In genomic region chr10:27698305-27698704, GRCm38 (mm10) we compare ENCODE assay signal across 23 mouse cellular contexts.
DNase-seq lines count a peak whose midpoint lies in the region; ATAC-seq and TF ChIP-seq lines count a peak whose summit lies in the region.
"Had no signal": no experiment of that assay in that cellular context is flagged by ENCODE, and none has a peak within 500 bp of the region (broad histone marks: within the 10 kb centered on the region; RNA-seq: fewer than 3 reads in every experiment).

No protein-coding gene starts in this region.

- ATAC-seq in forebrain, embryonic 13.5 days: peak; percentile 63; the same call in 1 of the 2 replicates
- ATAC-seq in forebrain, postnatal 0 days: no peak
- peak; percentile 70 for ATAC-seq in midbrain, embryonic 11.5 days (ENCODE audit: low FRiP score)
- no peak for ATAC-seq in midbrain, postnatal 0 days (ENCODE audit: low FRiP score)
- ATAC-seq: hindbrain, postnatal 0 days; Patski had no signal

- no peaks in the 10 kb centered on the region for H3K9me3 ChIP-seq in forebrain, embryonic 13.5 days (replicated peaks)
- no peaks in the 10 kb centered on the region for H3K9me3 ChIP-seq in forebrain, postnatal 0 days (ENCODE audit: low read length)
- H3K9me3 ChIP-seq in midbrain, embryonic 11.5 days (ENCODE audit: control insufficient read depth, low read length): no peaks in the 10 kb centered on the region
- H3K9me3 ChIP-seq in midbrain, postnatal 0 days (ENCODE audit: low read length): no peaks in the 10 kb centered on the region
- H3K9me3 ChIP-seq: embryonic facial prominence, embryonic 15.5 days; forebrain, embryonic 10.5 days; heart, embryonic 15.5 days had no signal

- H3K4me2 ChIP-seq in forebrain, embryonic 13.5 days: no peak overlapping the region
- H3K4me2 ChIP-seq in forebrain, postnatal 0 days (ENCODE audit: low read depth): no peak overlapping the region
- no peak overlapping the region for H3K4me2 ChIP-seq in midbrain, embryonic 11.5 days
- H3K4me2 ChIP-seq in midbrain, postnatal 0 days (ENCODE audit: low read depth, low read length, poor library complexity, severe bottlenecking): no peak overlapping the region
- H3K4me2 ChIP-seq: embryonic facial prominence, embryonic 15.5 days; heart, embryonic 11.5 days; heart, embryonic 15.5 days had no signal

- no peaks in the 10 kb centered on the region for H3K36me3 ChIP-seq in forebrain, embryonic 13.5 days (ENCODE audit: poor library complexity, severe bottlenecking)
- H3K36me3 ChIP-seq in forebrain, postnatal 0 days (ENCODE audit: insufficient read depth): no peaks in the 10 kb centered on the region
- no peaks in the 10 kb centered on the region for H3K36me3 ChIP-seq in midbrain, embryonic 11.5 days (ENCODE audit: control insufficient read depth, insufficient read depth, low read length)
- no peaks in the 10 kb centered on the region for H3K36me3 ChIP-seq in midbrain, postnatal 0 days (ENCODE audit: insufficient read depth, low read length)
- no peaks in the 10 kb centered on the region for H3K36me3 ChIP-seq in testis, adult 2 months (ENCODE audit: control insufficient read depth, insufficient read depth, low read length)
- H3K36me3 ChIP-seq: embryonic facial prominence, embryonic 15.5 days; forebrain, embryonic 10.5 days; heart, embryonic 15.5 days had no signal

- no peak for TF ChIP-seq CTCF in forebrain, postnatal 0 days (IDR thresholded peaks at IDR 0.05; ENCODE audit: low read depth)
- no peak for TF ChIP-seq CTCF in midbrain, postnatal 0 days (IDR thresholded peaks at IDR 0.05)
- no peak for TF ChIP-seq CTCF in testis, adult 2 months (IDR thresholded peaks at IDR 0.05; ENCODE audit: control insufficient read depth, insufficient read depth, insufficient replicate concordance, low read depth, low read length)

- H3K27ac ChIP-seq in forebrain, embryonic 13.5 days: no peak overlapping the region
- H3K27ac ChIP-seq in forebrain, postnatal 0 days (ENCODE audit: low read depth, low read length): no peak overlapping the region
- no peak overlapping the region for H3K27ac ChIP-seq in midbrain, embryonic 11.5 days (ENCODE audit: low read depth, low read length)
- H3K27ac ChIP-seq in midbrain, postnatal 0 days (ENCODE audit: low read depth, low read length): no peak overlapping the region
- H3K27ac ChIP-seq in testis, adult 2 months (ENCODE audit: control insufficient read depth, insufficient read depth, low read depth, low read length): no peak overlapping the region
- H3K27ac ChIP-seq: embryonic facial prominence, embryonic 15.5 days; forebrain, embryonic 10.5 days; heart, embryonic 15.5 days; hindbrain, postnatal 0 days had no signal

- H3K27me3 ChIP-seq in forebrain, embryonic 13.5 days: no peaks in the 10 kb centered on the region
- H3K27me3 ChIP-seq in forebrain, postnatal 0 days (ENCODE audit: insufficient read depth, low read length): no peaks in the 10 kb centered on the region
- no peaks in the 10 kb centered on the region for H3K27me3 ChIP-seq in midbrain, embryonic 11.5 days (ENCODE audit: control insufficient read depth, insufficient read depth, low read length)
- no peaks in the 10 kb centered on the region for H3K27me3 ChIP-seq in midbrain, postnatal 0 days (ENCODE audit: insufficient read depth, low read length)
- H3K27me3 ChIP-seq in testis, adult 2 months (ENCODE audit: control insufficient read depth, insufficient read depth, low read length): no peaks in the 10 kb centered on the region
- H3K27me3 ChIP-seq: CH12.LX; embryonic facial prominence, embryonic 15.5 days; heart, embryonic 15.5 days; Patski had no signal

- no peaks in the 10 kb centered on the region for H3K4me1 ChIP-seq in forebrain, embryonic 13.5 days
- no peaks in the 10 kb centered on the region for H3K4me1 ChIP-seq in forebrain, postnatal 0 days (ENCODE audit: insufficient read depth)
- no peaks in the 10 kb centered on the region for H3K4me1 ChIP-seq in midbrain, embryonic 11.5 days (ENCODE audit: control insufficient read depth, insufficient read depth, low read length)
- H3K4me1 ChIP-seq in midbrain, postnatal 0 days (ENCODE audit: insufficient read depth, low read length): no peaks in the 10 kb centered on the region
- H3K4me1 ChIP-seq in testis, adult 2 months (ENCODE audit: control insufficient read depth, insufficient read depth, low read length): no peaks in the 10 kb centered on the region
- H3K4me1 ChIP-seq: embryonic facial prominence, embryonic 15.5 days; heart, embryonic 15.5 days had no signal

- WGBS in forebrain, embryonic 13.5 days: 8% methylated on average over 6 of the region's 6 CpGs
- WGBS in forebrain, postnatal 0 days: 13% methylated on average over 6 of the region's 6 CpGs
- WGBS in midbrain, embryonic 11.5 days: 41% methylated on average over 6 of the region's 6 CpGs
- 24% methylated on average over 6 of the region's 6 CpGs for WGBS in midbrain, postnatal 0 days

- H3K4me3 ChIP-seq in forebrain, embryonic 13.5 days: no peak overlapping the region
- H3K4me3 ChIP-seq in forebrain, postnatal 0 days (ENCODE audit: low read depth, low read length): no peak overlapping the region
- H3K4me3 ChIP-seq in midbrain, embryonic 11.5 days (ENCODE audit: low read depth, low read length): no peak overlapping the region
- H3K4me3 ChIP-seq in midbrain, postnatal 0 days (ENCODE audit: low read depth, low read length): no peak overlapping the region
- H3K4me3 ChIP-seq in testis, adult 2 months (ENCODE audit: control insufficient read depth, low read depth, low read length): peak overlapping the region; percentile 73
- H3K4me3 ChIP-seq: embryonic facial prominence, embryonic 15.5 days; erythroblast, embryonic 14.5 days; forebrain, embryonic 10.5 days; heart, embryonic 15.5 days had no signal

- TF ChIP-seq POLR2A in testis, adult 2 months (IDR thresholded peaks at IDR 0.05; ENCODE audit: control insufficient read depth, low read depth, low read length): no peak

- H3K9ac ChIP-seq in forebrain, embryonic 13.5 days: no peak overlapping the region
- no peak overlapping the region for H3K9ac ChIP-seq in forebrain, postnatal 0 days
- H3K9ac ChIP-seq in midbrain, embryonic 11.5 days (ENCODE audit: low read length): no peak overlapping the region
- no peak overlapping the region for H3K9ac ChIP-seq in midbrain, postnatal 0 days (replicated peaks; ENCODE audit: low read length, poor library complexity, severe bottlenecking)
- H3K9ac ChIP-seq: embryonic facial prominence, embryonic 15.5 days; heart, embryonic 15.5 days had no signal

- no peak for DNase-seq in forebrain, postnatal 0 days
- no peak for DNase-seq in midbrain, embryonic 11.5 days (ENCODE audit: low spot score, missing footprints)
- DNase-seq in midbrain, postnatal 0 days (ENCODE audit: low spot score): no peak
- no peak for DNase-seq in testis, postnatal 14 days (ENCODE audit: low spot score)
- no peak for DNase-seq in cerebellum, adult 18-20 months
- DNase-seq: adrenal gland, adult 2 months; adrenal gland, postnatal 25 days; cerebellum, adult 8-10 months; cerebellum, postnatal 14 days; gastrocnemius, postnatal 10 days; heart, adult 18-20 months; heart, postnatal 14 days; kidney, adult 11 months had no signal

Comparison
In these comparisons a context has a peak if more than half of its experiments do, and no peak if none do; other contexts are left out.
1. ATAC-seq: peak in forebrain, embryonic 13.5 days (single experiment) and midbrain, embryonic 11.5 days (single experiment); none in forebrain, postnatal 0 days (single experiment) and midbrain, postnatal 0 days (single experiment).